Mouse (Mus musculus) forebrain, postnatal 0 days (tissue): ENCODE results near the gene Itgam. TPM values are rescaled to one million over a fixed set of nuclear protein-coding genes. Genes with fewer than 3 reads are reported as not detected.
"Not testable (repeated sequence)": the region's sequence is repeated elsewhere in the genome, so short reads cannot be mapped to it uniquely, and the experiment has no call there.

Source experiments
- ATAC-seq: fragments of 200-750 bp; cut with Nextera tagmentation; 2 replicates; pipeline ENCODE4 v1.8.0; 2017; ENCODE audit warnings: mild to moderate bottlenecking, moderate library complexity
- DNase-seq: peaks from one replicate; pipeline ENCODE4 v3.0.0-alpha.2; 2015
- H3K27ac ChIP-seq: fragments of 300-500 bp; sonication (generic); 2 replicates; pipeline ENCODE4 v1.5.1; 2014; ENCODE audit warnings: low read depth, mild to moderate bottlenecking, antibody characterized with exemption, low read length, moderate library complexity, mixed read lengths
- H3K27me3 ChIP-seq: fragments of 300-500 bp; sonication (generic); 2 replicates; pipeline ENCODE4 v1.6.1; 2014; ENCODE audit warnings: mild to moderate bottlenecking, low read length, mixed read lengths; ENCODE audit not compliant: insufficient read depth
- H3K36me3 ChIP-seq: fragments of 300-500 bp; sonication (generic); 2 replicates; pipeline ENCODE4 v1.6.1; 2014; ENCODE audit warnings: mild to moderate bottlenecking, moderate library complexity; ENCODE audit not compliant: insufficient read depth
- H3K4me1 ChIP-seq: fragments of 300-500 bp; sonication (generic); 2 replicates; pipeline ENCODE4 v1.6.1; 2014; ENCODE audit warnings: antibody characterized with exemption; ENCODE audit not compliant: insufficient read depth
- H3K4me2 ChIP-seq: fragments of 300-500 bp; sonication (generic); 2 replicates; pipeline ENCODE4 v1.6.1; 2014; ENCODE audit warnings: low read depth, mild to moderate bottlenecking, moderate library complexity
- H3K4me3 ChIP-seq: fragments of 300-500 bp; sonication (generic); 2 replicates; pipeline ENCODE4 v1.5.1; 2014; ENCODE audit warnings: low read depth, low read length, mixed read lengths
- H3K9ac ChIP-seq: fragments of 300-500 bp; sonication (generic); 2 replicates; pipeline ENCODE4 v1.6.1; 2014; ENCODE audit warnings: mild to moderate bottlenecking
- H3K9me3 ChIP-seq: fragments of 300-500 bp; sonication (generic); 2 replicates; pipeline ENCODE4 v1.6.1; 2016; ENCODE audit warnings: low read length
- CTCF ChIP-seq: sonication (generic); IDR thresholded peaks from 2 replicates; pipeline ENCODE4 v1.5.1; 2016; ENCODE audit warnings: antibody characterized with exemption, control low read depth, low read depth
- WGBS: fragments of 180-500 bp; shearing (Covaris S2); extraction: QIAGEN DNeasy Blood & Tissue Kit; methylation state at CpG from one replicate; pipeline ENCODE4 v1.1.7; 2014; 5-methylcytosine and 5-hydroxymethylcytosine counted together
- polyA plus RNA-seq: library from polyadenylated mRNA; unstranded; fragments of >200 nt; fragmentation: Nextera tagmentation; extraction: Ambion mirVana; gene quantifications from 2 replicates; pipeline ENCODE4 v1.2.1, GENCODE M21; 2015
- total RNA-seq: library from RNA; depleted of rRNA; stranded (reverse); fragments of >200 nt; gene quantifications from 2 replicates; pipeline ENCODE4 v1.2.3, GENCODE M21; 2014

The Itgam gene
- total and polyA plus RNA-seq, 2 experiments from 2014 or later = 0.92 to 1.4 TPM

- no peaks in the 10 kb centered on the region for H3K36me3 ChIP-seq
- no peak for ATAC-seq
- TF ChIP-seq CTCF = no peak
- no peak for DNase-seq
- no peaks in the 10 kb centered on the region for H3K27me3 ChIP-seq
- H3K4me3 ChIP-seq = no peak overlapping the region
- no peaks in the 10 kb centered on the region for H3K9me3 ChIP-seq
- no peak overlapping the region for H3K4me2 ChIP-seq
- no peak overlapping the region for H3K9ac ChIP-seq
- H3K27ac ChIP-seq = no peak overlapping the region
- WGBS = 95% methylated on average over 9 of the region's 9 CpGs
- no peaks in the 10 kb centered on the region for H3K4me1 ChIP-seq
These were observed 38.1 kb upstream of the Itgam start for GRCm38 (mm10) chr7:128024364-128024763.

GRCm38 (mm10) chr7:128024932-128025331 is 37.5 kb upstream of the Itgam start:
- 87% methylated on average over 4 of the region's 4 CpGs for WGBS
- H3K9ac ChIP-seq = no peak overlapping the region

GRCm38 (mm10) chr7:128025381-128025780 is 37.1 kb upstream of the Itgam start:
- no peak for ATAC-seq
- no peak overlapping the region for H3K9ac ChIP-seq
- H3K27me3 ChIP-seq = no peaks in the 10 kb centered on the region
- H3K4me1 ChIP-seq = no peaks in the 10 kb centered on the region
- no peak overlapping the region for H3K4me2 ChIP-seq
- 82% methylated on average over 4 of the region's 4 CpGs for WGBS
- H3K36me3 ChIP-seq = no peaks in the 10 kb centered on the region
- no peaks in the 10 kb centered on the region for H3K9me3 ChIP-seq
- no peak for TF ChIP-seq CTCF
- no peak overlapping the region for H3K4me3 ChIP-seq
- H3K27ac ChIP-seq = no peak overlapping the region
- DNase-seq = no peak

More at GRCm38 (mm10) chr7:128024932-128025331, 37.5 kb upstream of the Itgam start:
- Histone ChIP-seq H3K4me2 (no peak overlapping the region), H3K4me3 (no peak overlapping the region), H3K9me3 (no peaks in the 10 kb centered on the region), H3K4me1 (no peaks in the 10 kb centered on the region), H3K27me3 (no peaks in the 10 kb centered on the region), H3K27ac (no peak overlapping the region), H3K36me3 (no peaks in the 10 kb centered on the region)
- ATAC-seq (no peak), DNase-seq (no peak)
- TF ChIP-seq CTCF = no peak

GRCm38 (mm10) chr7:128031403-128031976 is 30.9 kb upstream of the Itgam start:
- H3K4me3 ChIP-seq = no peak overlapping the region
- no peak overlapping the region for H3K9ac ChIP-seq
- 38% methylated on average over 9 of the region's 9 CpGs for WGBS
- H3K4me2 ChIP-seq = no peak overlapping the region
- H3K27ac ChIP-seq = no peak overlapping the region
- H3K9me3 ChIP-seq = no peaks in the 10 kb centered on the region
- no peaks in the 10 kb centered on the region for H3K27me3 ChIP-seq
- peak; percentile 60; the same call in 1 of the 2 replicates for ATAC-seq
- peak; percentile 21 for DNase-seq
- no peak for TF ChIP-seq CTCF
- no peaks in the 10 kb centered on the region for H3K36me3 ChIP-seq
- H3K4me1 ChIP-seq = no peaks in the 10 kb centered on the region

GRCm38 (mm10) chr7:128032290-128032988 is 30.0 kb upstream of the Itgam start:
- H3K27ac ChIP-seq = no peak overlapping the region
- TF ChIP-seq CTCF = no peak
- 86% methylated on average over 5 of the region's 5 CpGs for WGBS
- no peak overlapping the region for H3K4me3 ChIP-seq
- ATAC-seq (no peak), DNase-seq (no peak)
- no peaks in the 10 kb centered on the region for H3K4me1 ChIP-seq
- no peaks in the 10 kb centered on the region for H3K9me3 ChIP-seq
- H3K9ac ChIP-seq = no peak overlapping the region
- H3K36me3 ChIP-seq = no peaks in the 10 kb centered on the region
- H3K4me2 ChIP-seq = no peak overlapping the region
- no peaks in the 10 kb centered on the region for H3K27me3 ChIP-seq

- Histone ChIP-seq H3K36me3 (no peaks in the 10 kb centered on the region), H3K4me1 (no peaks in the 10 kb centered on the region), H3K9me3 (no peaks in the 10 kb centered on the region), H3K27me3 (no peaks in the 10 kb centered on the region), H3K4me2 (no peak overlapping the region), H3K27ac (no peak overlapping the region), H3K4me3 (no peak overlapping the region), H3K9ac (no peak overlapping the region)
- 91% methylated on average over 3 of the region's 3 CpGs for WGBS
- DNase-seq = no peak
- ATAC-seq = no peak
- no peak for TF ChIP-seq CTCF
These were observed 29.5 kb upstream of the Itgam start for GRCm38 (mm10) chr7:128032989-128033293.

GRCm38 (mm10) chr7:128033616-128034015 is 28.8 kb upstream of the Itgam start:
- TF ChIP-seq CTCF = no peak
- Histone ChIP-seq H3K9me3 (no peaks in the 10 kb centered on the region), H3K4me1 (no peaks in the 10 kb centered on the region), H3K27ac (no peak overlapping the region), H3K36me3 (no peaks in the 10 kb centered on the region), H3K9ac (no peak overlapping the region), H3K4me3 (no peak overlapping the region), H3K27me3 (no peaks in the 10 kb centered on the region), H3K4me2 (no peak overlapping the region)
- DNase-seq = no peak
- 92% methylated on average over 4 of the region's 4 CpGs for WGBS
- ATAC-seq = no peak

GRCm38 (mm10) chr7:128042161-128042820 is 20.1 kb upstream of the Itgam start:
- H3K4me2 ChIP-seq, DNase-seq, H3K27ac ChIP-seq, ATAC-seq, H3K36me3 ChIP-seq, H3K27me3 ChIP-seq, H3K9ac ChIP-seq, H3K4me3 ChIP-seq, H3K4me1 ChIP-seq, H3K9me3 ChIP-seq: not testable (repeated sequence)
- WGBS = 86% methylated on average over 15 of the region's 15 CpGs
